In the genomic region with DNA sequence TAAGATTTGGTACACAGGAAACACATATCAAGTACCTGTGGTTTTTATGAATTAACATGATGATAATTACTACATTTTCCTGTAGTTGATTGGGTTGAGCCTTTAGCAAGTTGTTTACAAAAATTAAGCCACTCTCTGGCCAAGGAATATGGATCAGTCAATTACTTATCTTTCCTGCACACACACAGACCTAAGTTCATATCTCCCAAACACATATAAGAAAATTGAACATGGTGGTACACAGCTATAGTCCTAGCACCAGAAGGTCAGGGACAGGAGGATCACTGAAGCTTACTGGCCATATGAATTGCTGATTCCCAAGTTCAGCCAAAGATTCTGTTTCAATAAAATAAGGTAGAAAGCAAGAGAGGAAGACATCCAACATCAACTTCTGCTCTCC, we compare ENCODE assay signal across 21 mouse cellular contexts.
"Had no signal": no experiment of that assay in that cellular context is flagged by ENCODE, and none has a peak within 500 bp of the region (broad histone marks: within the 10 kb centered on the region; RNA-seq: fewer than 3 reads in every experiment).

No protein-coding gene starts in this region.

- H3K9me3 ChIP-seq: limb, embryonic 12.5 days; limb, embryonic 15.5 days; megakaryocyte, embryonic 14.5 days had no signal

- DNase-seq: kidney, adult 18-20 months; kidney, adult 9 months; kidney, postnatal 14 days; kidney, postnatal 4 days; left cerebral cortex, postnatal 4 days; lung, embryonic 14.5 days; midbrain, embryonic 14.5 days; right cerebral cortex, adult 18-20 months; right cerebral cortex, postnatal 14 days; right cerebral cortex, postnatal 4 days; spleen, adult 18-20 months; thymus, adult 18-20 months; thymus, postnatal 36 days had no signal

- H3K4me3 ChIP-seq: limb, embryonic 12.5 days; limb, embryonic 15.5 days; megakaryocyte, embryonic 14.5 days had no signal

- H3K9ac ChIP-seq: limb, embryonic 12.5 days; limb, embryonic 15.5 days; lung, embryonic 14.5 days had no signal

- ATAC-seq: inflammation-experienced regulatory T-cells, adult 6 months; intestine, embryonic 16.5 days; lung, postnatal 0 days had no signal

- H3K27me3 ChIP-seq: limb, embryonic 12.5 days; limb, embryonic 15.5 days; megakaryocyte, embryonic 14.5 days had no signal

- H3K4me1 ChIP-seq: limb, embryonic 12.5 days had no signal

- H3K36me3 ChIP-seq: limb, embryonic 12.5 days; limb, embryonic 15.5 days had no signal

- H3K4me2 ChIP-seq: limb, embryonic 12.5 days; limb, embryonic 15.5 days; lung, embryonic 14.5 days; midbrain, embryonic 11.5 days had no signal

- H3K27ac ChIP-seq: limb, embryonic 12.5 days; limb, embryonic 15.5 days; macrophage had no signal
